Comparison of ENCODE assay signal across 23 mouse cellular contexts in the genomic region with DNA sequence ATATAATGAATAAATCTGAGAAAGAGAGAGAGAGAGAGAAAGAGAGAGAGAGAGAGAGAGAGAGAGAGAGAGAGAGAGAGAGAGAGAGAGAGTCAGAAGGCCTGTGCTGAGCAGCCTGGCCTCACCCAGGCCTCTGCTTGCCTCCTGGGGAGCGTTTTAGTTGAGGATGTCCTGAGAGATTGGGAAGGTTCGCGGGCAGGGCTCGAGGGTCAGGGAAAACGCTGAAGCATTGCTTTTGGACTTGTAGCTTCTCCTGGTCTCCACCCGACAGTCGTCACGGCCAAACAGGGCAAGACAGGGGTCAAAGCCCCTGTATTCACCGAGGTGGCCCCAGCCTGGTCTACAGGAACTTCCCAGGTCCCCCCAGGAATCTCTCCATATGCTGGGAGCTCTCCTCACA. TPM values are rescaled to one million over a fixed set of nuclear protein-coding genes. Genes with fewer than 3 reads are reported as not detected.
"Had no signal": no experiment of that assay in that cellular context is flagged by ENCODE, and none has a peak within 500 bp of the region (broad histone marks: within the 10 kb centered on the region; RNA-seq: fewer than 3 reads in every experiment).

No protein-coding gene starts in this region.

- DNase-seq: liver, postnatal 0 days; lung, adult 2 months; lung, postnatal 14 days; lung, postnatal 36 days; midbrain, embryonic 14.5 days; right cerebral cortex, postnatal 14 days; spleen, adult 18-20 months; thymus, adult 18-20 months; thymus, postnatal 14 days; thymus, postnatal 36 days had no signal

- ATAC-seq: liver, postnatal 0 days; lung, postnatal 0 days; midbrain, embryonic 16.5 days had no signal

- H3K9ac ChIP-seq: liver, postnatal 0 days; lung, embryonic 15.5 days; midbrain, embryonic 12.5 days; neural tube, embryonic 12.5 days had no signal

- H3K4me3 ChIP-seq: lung, embryonic 15.5 days; megakaryocyte, embryonic 14.5 days; midbrain, embryonic 12.5 days; neural tube, embryonic 12.5 days had no signal

- H3K4me1 ChIP-seq: midbrain, embryonic 12.5 days; neural tube, embryonic 12.5 days had no signal

- H3K4me2 ChIP-seq: lung, embryonic 15.5 days; midbrain, embryonic 12.5 days; neural tube, embryonic 12.5 days had no signal

- H3K27me3 ChIP-seq: lung, embryonic 15.5 days; midbrain, embryonic 12.5 days; neural tube, embryonic 12.5 days had no signal

- H3K36me3 ChIP-seq: lung, embryonic 15.5 days; midbrain, embryonic 12.5 days; neural tube, embryonic 12.5 days had no signal

- H3K27ac ChIP-seq: lung, embryonic 15.5 days; macrophage; midbrain, embryonic 12.5 days; neural tube, embryonic 12.5 days had no signal

RNA-seq across cellular contexts. Expression of a gene that starts 18.3 kb away (rescaled TPM):
- total RNA-seq: megakaryocyte progenitor cell, adult 5-6 weeks; monocyte, adult 5-6 weeks; neutrophil, adult 5-6 weeks had no signal
- polyA plus RNA-seq: macrophage had no signal

RNA-seq across cellular contexts. Expression of a gene that starts 41.7 kb away (rescaled TPM):
- total RNA-seq: monocyte, adult 5-6 weeks; neutrophil, adult 5-6 weeks had no signal
- polyA plus RNA-seq: macrophage had no signal

RNA-seq across cellular contexts. Expression of a gene that starts 54.5 kb away (rescaled TPM):
- total RNA-seq: megakaryocyte progenitor cell, adult 5-6 weeks; monocyte, adult 5-6 weeks; neutrophil, adult 5-6 weeks had no signal
- polyA plus RNA-seq: liver, postnatal 0 days; lung, embryonic 15.5 days; macrophage; midbrain, embryonic 12.5 days; midbrain, embryonic 14.5 days; midbrain, embryonic 16.5 days; neural tube, embryonic 12.5 days; neural tube, embryonic 14.5 days; small intestine, adult 2 months; stomach, embryonic 14.5 days had no signal
